Mouse (Mus musculus) induced T-regulatory cell, adult 2 months (primary cell): Measurements from ENCODE around the gene Napepld.
"Not testable (repeated sequence)": the region's sequence is repeated elsewhere in the genome, so short reads cannot be mapped to it uniquely, and the experiment has no call there.

Experiments used
- DNase-seq: peaks from one replicate; pipeline ENCODE4 v3.0.0-alpha.2; 2012; ENCODE audit warnings: low read depth

Gene Napepld

DNA sequence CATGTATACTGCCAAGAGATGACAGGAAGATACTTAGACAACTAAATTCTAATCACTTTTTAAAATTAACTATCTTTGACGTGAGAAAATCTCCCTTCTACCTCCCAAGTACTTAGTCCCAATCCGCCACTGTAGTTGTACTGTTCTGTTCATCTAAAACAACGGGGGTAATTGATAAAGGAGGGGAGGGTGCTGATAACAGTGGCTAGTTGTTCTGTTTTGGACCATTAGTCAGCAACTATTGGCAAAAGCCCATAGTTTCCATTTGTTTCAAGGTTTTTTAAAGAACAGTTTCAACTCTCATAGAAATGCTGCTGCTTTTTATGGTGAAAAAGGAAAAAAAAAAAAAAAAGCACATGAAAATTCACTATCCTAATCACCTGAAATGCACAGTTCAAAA lies 2.5 kb upstream of the Napepld start:
- no peak for DNase-seq

DNA sequence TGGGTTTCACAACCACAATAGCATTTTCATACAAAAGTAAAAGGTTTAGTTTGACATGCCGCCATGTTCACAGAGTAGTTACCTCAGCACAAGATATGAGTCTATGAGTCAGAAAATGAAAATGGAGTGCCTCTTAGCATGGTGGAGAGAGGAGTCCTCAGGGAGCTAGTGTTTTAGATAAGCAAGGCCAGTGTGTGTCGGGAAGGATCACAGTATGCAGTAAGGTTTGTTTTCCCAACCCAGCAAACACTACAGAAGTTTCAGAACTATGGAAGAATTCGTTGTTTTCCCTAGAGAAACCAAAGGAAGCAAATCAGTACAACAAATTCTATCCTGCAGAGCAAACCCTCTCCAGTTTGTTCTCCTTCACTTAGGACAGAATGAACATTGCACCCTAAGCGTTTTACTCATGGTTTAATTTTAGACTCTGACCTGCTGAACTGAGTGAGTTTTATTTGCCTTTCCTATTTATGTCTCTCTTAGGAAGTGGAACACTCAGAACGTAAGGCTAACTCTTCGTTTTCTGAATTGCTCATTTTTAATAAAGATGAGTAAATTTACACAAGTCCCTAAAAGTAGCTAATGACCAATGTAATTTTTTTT lies 1.8 kb upstream of the Napepld start:
- no peak for DNase-seq

DNA sequence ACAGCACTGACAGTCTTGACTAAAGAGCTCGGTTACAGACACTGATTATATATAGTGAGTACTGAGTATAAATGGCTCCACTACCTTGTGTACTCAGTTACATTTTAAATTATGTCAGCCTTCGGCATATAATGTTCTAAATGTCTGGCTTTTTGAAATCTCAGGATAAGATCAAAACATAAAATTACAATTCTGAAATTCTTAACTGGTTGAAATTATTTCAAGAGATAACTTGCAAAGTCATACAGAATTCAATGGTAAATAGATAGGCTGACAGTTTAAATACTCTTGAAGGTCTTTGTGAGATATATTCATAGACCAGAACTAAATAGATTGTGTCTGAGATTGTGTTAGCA lies 791 bp upstream of the Napepld start:
- DNase-seq, result no peak

DNA sequence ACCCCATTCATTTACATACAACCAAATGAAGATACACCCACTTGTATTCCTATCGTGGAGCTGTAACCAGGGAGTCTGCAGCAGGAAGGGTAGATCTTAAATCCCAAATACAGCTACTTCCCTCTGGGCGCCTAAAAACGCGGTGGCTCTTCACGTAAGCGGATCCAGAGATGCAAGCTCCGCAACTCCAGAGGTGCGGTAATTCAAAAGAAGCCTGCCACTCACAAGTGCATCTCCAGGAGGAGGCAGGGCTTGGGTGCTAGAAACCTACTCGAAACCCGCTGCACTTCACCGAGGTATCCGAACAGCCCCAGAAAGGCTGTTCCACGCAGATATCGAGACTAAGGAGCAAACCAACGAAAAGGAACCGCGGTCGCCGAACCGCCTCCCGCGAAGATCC lies 262 bp downstream of the Napepld start:
- DNase-seq, result no peak

DNA sequence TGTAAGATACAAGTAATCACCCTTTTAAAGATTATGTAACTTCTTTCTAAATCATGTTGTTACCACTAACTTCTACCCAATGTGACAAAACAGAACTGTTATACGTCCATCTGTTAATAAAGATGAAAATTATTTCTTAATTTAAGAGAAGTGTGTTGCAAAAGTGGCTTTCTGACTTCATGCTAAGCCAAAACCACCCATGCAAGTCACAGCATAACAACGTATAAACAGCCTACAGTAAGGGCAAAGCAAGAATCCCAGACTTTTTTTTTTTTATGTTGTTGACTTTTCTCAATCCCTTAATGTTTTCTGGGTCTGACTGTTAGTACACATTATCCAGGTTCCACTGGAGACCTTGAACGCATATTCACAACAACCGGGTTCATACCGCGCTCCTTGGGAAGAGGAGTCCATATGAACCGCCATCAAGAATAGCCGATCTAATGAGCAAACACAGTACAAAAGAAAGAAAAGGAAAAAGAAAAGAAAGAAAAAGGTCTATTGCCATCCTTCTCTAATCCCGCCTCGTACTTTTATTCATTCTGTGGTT lies 849 bp downstream of the Napepld start:
- DNase-seq, result no peak

DNA sequence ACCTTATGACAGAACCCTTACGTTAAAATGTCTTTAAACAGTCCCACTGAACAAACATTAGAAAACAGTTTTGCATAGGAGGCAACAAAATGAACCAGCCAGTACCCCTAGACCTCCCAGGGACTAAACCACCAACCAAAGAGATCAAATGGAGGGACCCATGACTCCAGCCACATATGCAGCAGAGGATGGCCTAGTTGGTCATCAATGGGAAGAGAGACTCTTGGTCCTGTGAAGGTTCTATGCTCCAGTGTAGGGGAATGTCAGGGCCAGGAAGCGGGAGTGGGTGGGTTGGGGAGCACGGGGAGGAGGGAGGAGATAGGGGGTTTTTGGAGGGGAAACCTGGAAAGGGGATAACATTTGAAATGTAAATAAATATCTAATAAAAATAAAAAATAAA lies 1.6 kb downstream of the Napepld start:
- not testable (repeated sequence) for DNase-seq

DNA sequence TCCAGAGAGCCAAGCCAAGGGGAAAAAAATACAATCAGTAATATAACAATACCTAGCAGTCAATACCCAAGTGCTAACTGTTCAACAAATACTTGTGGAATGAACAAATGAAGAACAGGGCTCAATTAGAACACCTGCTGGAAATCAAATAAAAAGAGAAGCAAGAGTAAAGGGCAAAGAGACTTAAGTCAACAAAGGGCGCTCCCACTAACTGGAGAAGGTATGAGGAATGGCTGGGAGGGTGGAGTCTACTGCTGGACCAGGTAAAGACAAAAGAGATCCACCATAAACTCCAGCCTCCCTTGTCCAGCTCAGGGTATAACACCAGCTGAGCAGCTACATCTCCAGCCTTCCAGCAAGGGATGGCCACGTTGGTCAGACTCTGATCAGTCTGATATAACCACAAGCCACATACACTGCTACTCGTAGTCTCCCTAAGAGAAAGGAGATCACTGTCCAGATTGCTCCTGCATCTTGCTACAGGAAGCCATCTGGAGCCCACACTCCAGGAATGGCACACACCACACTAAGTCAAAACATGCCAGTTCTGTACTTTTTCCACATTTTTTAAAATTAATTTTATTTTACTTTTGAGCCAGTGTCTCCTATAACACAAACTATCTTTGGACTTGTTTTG lies 6.2 kb downstream of the Napepld start:
- no peak for DNase-seq

DNA sequence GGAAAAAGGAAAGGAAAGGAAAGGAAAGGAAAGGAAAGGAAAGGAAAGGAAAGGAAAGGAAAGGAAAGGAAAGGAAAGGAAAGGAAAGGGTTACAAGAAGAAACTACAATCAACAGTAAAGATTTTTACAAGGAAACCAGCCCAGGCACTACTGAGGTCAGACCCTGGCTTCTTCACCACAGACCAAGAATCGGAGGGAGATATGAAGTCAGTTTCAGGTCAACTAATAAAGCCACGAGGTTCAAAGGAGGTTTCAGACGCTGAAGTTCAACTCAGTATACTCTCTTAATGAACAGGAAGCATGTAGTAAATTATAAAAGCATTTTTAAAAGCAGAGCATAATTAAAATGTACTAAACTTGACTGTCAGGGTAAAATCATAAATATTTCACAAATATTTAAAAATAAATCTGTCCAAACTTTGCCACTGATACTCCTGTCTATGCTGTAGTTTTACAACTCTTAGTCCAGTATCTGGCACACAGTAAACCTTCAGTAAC lies 7.8 kb downstream of the Napepld start:
- DNase-seq, result no peak

DNA sequence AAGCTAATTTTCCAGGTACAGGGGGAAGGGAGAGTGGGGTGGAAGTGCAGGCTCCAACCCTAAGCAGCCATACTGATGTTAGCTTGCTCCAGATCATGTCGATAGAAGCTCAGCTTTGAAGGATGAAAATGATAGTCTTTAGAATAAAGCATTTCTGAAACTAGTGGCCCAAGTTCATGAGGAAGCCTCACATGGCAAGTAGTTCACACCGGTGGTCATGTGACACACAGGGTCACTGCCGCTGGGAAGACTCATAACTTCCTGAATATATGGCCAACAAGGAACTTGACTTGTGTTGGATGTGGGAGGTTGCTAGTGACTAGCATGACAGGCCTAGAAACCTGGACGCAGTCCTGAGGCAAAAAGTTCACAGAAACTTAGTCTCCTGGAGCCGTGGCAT lies 9.0 kb downstream of the Napepld start:
- no peak for DNase-seq

DNA sequence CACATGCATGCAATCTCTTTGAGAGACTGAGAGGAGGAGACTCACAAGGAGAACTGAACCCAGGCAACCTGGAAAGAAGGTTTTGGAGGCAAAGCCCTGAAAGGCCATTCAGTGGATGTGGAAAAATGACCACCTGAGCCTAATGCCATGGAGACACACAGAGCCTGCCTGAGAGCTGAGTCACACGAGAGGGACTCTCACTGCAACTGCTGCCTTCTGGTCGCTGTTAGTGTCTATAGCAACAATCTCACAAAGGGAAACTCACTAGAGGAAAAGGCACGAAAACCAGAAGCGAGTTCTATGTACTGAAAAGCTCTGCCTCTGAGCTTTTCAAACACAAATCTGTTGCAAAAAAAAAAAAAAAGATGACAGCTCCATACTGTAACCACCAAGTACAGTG lies 14.2 kb downstream of the Napepld start:
- DNase-seq, result no peak

DNA sequence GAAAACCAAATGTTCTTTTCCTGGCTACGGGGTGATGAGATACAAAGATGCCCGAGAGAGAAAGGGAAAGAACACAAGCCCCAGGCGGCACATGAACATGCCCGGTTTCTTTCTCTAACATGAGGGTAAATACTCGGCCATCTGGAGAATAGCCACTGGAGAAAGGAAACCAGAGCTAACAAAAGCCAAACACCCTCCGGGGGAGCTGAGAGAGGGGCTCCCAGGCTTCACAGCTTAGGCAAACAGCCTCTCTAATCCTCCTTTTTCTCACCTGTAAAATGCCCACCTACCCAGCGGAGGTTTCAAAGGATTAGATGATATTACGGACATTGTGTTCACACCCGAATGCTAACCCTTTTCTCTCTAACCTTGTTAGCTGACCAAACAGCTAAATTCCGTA lies 16.2 kb downstream of the Napepld start:
- DNase-seq, result no peak

DNA sequence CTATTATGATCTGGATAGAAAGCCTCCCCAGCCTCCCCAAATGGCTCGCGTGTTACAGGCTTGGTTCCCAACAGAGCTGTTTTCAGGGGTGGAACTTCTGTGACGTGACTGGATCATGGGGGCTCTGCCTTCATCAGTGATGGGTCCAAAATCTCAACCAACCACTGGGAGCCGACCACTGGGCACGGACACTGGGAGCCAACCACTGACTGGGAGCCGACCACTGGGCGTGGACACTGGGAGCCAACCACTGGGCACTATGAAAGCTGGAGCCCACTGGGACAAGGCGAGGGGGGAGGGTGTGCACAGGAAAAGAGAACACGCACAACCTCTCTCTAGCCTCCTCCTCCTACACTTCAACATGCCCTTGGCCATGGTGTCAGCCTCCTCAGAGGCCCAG lies 17.4 kb downstream of the Napepld start:
- DNase-seq, result no peak

DNA sequence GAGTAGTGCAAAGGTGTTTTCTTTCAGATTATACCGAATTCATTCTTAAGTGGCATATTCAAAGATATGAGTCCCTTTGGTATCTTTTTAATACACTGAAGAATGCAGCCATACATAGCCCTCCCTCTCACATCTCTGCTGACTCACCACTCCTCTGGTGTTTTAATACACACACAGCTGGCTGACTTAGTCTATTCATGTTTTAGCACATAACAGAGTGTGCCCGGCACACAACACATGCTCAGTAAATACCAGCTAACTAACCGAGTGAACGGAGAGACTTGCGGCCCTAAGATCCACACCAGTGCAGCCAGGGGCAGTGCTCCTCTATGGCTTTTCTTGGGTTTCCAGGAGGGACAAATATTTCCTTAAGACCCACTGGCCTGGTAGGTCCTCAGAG lies 20.3 kb downstream of the Napepld start:
- no peak for DNase-seq

DNA sequence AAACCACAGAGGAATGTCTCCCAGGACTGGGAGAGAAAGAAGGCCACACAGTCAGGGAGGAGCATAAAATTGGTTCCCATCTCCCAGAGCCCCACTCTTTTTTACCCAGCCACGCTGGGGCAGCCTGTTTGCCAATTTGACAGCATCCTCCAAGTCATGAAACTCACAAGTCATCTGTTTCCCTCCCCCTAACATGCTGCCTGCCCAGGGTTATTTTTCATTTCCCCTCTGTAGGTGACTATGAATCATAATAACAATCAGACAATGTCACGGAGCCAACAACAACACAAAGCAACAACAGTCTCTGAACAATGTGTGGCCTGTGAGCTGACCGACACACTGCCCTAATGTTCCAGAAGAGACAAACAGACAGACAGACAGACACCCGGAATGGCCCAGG lies 21.2 kb downstream of the Napepld start:
- DNase-seq, result no peak

DNA sequence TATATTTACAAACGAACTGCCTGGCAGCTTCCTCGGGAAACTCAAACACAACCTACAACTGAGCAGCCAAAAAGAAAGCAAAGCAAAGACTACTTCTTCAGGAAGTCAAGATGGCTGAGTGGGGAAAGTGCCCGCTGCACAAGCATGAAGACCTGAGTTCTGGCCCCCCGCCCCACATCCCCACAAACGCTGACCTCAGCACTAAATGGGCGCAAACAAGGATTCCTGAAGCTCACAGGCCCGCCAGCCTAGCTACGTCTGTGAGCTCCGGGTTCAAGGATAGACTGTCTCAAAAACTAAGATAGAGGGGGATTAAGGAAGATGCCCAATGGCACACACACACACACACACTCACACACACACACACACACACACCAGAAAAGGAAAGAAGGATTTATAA lies 22.8 kb downstream of the Napepld start:
- DNase-seq, result no peak

DNA sequence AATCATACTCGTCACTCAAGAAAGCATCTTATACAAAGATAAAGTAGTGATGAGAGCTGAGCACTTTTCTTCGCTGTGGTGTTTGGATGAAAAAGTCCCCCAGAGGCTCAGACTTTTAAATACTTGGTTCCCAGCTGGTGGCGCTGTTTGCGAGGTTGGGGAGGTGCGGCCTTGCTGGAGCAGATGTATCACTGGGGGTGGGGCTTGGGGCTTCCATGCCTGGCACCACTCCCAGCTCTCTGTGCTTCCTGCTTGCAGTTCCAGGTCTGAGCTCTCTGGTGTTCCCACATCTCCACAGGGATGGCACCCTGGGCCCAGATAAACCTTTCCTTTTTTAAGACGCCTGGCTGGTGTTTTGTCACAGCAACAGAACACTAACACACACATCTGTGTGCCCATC lies 23.3 kb downstream of the Napepld start:
- no peak for DNase-seq

DNA sequence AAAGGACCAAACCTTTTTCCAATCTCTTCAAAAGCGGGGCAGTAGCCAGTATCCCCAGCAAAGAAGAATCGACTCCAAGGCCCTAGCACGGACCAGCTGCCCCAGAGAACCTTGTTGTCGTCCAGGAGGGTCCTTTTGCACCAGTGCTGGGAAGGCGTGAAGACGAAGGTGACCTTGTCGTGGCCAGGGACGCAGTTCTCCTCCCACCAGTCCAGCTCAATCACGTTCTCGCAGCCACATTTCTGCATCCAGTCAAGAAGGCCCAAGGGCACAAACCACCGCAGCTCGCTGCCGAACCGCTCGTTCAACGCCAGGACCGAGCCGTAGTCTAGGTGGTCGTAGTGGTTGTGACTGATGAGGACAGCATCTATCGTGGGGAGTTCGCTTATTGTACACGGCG lies 25.7 kb downstream of the Napepld start:
- DNase-seq, result no peak

DNA sequence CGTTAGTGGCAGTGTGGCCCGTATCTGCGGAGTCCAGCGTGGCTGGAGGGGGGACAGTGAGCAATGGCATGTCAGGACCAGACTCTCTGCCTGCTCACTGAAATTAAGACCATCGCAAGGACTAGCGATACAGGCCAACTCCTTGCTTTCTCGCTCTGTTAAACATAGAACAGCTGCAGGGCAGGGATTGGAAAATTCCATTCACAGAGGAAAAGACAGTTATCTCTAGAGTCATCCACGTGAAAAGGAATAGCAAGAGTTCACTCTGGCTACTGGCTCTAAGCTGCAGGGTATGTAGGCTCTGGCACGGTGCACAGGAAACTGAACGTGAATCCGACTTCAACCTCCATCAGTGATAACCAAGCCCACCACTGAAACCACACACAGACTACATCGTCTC lies 26.2 kb downstream of the Napepld start:
- no peak for DNase-seq

DNA sequence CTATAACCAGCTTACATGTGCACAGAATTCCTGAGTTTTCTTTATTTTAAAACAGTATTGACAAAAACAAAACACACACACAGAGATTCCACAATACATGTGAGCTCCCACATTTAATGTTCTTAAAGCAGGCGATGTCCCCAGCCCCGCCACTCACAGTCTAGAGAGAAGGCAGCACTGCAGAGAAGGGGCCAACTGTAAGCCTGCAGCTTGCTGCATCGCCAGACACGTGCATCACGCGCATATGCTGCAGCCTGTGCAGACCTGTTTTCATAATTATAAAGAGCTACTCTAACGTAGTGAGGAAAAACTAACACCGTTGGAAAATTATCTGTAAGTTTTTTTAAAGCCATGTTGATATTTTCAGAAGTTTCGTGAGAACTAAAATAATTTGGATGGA lies 27.5 kb downstream of the Napepld start:
- DNase-seq, result peak; percentile 10

DNA sequence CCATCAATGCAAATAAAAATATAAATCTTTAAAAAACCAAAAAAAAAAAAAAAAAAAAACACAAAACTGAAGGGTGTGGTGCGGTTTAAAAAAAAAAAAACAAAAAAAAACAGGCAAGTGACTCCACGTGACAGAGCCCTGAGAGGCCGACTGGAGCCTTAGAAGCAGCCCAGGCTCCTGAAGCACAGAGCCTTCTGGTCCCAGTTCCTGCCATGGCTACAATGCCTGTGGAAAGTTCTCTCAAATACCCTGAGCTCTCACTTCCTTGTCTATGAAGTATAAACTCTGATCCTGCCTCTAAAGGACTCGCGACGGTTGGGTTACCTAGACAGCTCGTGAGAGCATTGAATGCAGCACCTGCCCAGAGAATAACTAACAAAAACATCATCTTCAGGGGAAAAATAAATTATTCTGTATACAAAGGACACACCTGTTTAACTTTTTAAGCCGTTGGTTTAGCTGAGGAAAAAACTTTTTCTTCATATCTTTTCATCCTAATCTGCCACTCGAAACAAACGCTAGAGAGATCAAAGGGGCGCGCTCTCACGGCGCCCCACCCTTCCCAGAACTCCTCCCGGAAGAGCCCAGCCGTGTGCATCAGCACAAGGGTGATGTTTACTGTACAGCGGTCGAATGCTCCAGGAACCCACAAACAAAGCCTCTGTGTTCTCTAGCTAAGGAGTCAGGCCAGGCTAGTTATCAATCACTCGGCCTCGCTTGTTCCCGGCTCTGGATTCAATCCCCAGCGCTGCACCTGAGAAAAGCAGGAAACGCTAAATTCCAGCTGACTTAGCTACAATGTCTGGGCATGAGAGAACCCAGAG lies 28.2 kb downstream of the Napepld start:
- peak; percentile 76 for DNase-seq

DNA sequence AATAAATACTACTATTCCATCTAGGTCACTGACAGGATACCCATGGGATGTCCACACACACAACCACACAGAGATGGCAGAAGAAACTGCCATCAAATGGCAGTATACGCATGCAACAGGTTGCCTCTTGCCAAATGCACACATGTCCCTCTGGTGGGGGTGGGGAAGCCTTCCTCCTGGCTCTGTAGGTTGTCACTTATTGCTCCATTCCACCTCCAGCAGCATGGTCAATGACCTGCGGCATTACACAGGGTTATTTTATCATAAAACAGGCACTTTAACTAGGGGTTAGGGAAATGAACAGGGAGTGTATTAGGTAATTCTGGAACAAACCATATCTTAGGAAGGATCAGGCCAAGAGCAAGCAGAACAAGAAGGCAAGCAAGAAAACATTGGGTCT lies 31.9 kb downstream of the Napepld start:
- DNase-seq, result no peak

DNA sequence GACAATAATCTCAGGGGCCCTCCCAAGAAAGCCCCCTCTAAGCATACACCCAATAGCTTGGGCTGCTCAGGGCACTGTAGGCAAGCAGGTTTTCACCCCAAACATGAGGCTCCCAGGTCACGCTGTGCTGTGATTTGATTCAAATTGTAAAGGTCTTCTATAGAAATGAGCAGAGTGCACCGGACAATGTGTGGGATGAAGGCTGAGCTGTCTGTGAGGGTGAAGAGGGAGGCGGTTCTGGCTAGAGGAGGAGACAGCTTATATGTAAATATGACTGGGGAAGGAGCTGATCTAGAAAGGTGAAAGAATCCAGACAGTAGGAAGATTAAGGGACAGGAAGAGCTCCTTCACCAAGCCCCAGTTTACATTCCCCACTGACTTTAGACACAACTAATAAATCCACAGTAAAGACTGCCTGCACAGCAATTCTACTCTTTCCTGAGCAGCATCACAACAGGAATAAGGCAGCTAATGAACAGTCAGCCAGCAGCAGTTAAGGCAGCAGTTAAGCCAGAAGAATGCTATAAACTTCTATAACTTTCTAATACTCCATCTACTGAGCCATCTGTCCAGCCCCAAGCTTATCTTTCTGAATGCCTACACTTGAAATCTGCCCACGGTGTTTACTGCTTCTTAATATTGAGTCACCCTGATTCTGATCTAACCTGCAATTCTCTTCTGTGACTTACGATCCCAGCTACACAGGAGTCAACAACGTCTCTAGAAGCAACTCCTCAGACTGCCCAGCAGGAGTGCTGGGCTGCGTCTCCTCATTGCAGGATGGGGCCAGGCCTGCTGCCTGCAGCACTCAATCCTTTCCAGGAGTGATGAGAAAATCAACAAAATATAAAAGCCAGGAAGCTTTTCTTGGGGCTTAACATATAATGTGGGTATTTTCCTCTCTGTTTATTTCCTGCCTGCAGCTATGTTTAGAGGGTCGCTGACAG lies 33.7 kb downstream of the Napepld start:
- no peak for DNase-seq
